Mouse (Mus musculus): Measurements from ENCODE around the gene Hepacam.

Gene Hepacam

GRCm38 (mm10) chr9:37384284-37385182 lies 17.4 kb downstream of the Hepacam start:
- DNase-seq: no peak

- DNase-seq: no peak
Observed at GRCm38 (mm10) chr9:37390891-37391290, 23.7 kb downstream of the Hepacam start.

DNA sequence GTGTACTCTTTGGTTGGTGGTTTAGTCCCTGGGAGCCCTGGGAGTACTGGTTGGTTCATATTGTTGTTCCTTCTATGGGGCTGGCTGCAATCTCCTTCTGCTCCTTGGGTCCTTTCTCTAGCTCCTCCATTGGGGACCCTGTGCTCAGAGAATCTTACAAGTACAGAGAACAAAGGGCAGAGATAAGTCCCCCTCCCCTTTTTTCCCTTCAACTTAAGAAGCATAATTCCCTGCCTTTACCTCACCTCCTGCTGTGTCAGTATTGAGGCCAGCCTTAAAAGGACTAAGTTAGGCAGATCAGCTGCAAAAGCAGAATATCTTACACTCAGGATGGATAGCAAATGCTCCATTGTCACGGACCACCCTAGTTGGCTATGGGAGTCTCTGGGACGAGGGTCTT lies 24.9 kb downstream of the Hepacam start:
- DNase-seq: no peak

DNA sequence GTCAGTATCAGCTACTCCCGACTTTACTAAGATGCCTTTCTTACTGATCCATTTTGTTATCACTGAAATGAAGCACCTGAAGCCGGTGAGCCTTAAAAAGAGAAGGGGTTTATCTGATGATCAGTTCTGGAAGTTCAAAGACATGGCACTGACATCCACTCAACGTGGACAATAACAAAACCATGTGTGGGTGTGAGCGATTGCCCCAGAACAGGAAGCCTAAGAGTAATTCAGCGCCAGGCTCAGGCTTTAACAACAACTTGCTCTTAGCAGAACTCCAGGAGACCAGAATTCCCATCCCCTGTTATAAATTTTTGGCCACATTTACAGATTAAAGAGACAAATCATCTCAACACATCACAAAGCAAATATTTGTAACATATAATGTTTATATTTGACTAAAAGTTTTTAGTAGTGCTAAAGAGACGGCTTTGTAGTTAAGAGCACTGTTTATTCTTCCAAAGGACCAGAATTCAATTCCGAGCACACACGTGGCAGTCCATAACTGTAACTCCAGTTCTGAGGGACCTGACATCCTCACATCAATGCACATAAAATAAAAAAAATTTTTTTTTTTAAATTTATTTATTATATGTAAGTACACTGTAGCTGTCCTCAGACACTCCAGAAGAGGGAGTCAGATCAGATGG lies 26.5 kb downstream of the Hepacam start:
- DNase-seq: no peak

DNA sequence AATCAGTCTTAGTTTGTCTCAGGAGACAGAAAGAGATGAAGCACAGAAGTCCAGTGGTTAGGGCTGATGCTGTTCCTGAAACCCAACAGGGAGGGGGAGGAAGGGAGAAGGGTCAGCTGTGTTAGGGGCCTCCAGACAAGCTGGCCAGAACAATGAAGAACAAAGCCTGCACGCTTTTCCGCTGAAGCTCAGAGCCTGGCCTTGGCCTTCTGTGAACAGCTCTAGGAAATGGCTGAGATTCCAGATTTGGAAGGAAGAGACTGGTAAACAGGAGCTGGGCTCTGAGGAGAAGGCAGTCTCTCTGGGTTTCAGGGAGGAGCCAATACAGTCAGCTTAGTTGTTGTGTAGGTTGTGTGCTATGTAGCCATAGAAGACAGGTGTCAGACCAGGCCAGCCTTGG lies 33.4 kb downstream of the Hepacam start:
- DNase-seq: no peak

GRCm38 (mm10) chr9:37401802-37402201 lies 34.7 kb downstream of the Hepacam start, which contains the start of gene Robo4:
Gene Robo4 (plus strand): TSS chr9:37401897.
- DNase-seq: no peak

DNA sequence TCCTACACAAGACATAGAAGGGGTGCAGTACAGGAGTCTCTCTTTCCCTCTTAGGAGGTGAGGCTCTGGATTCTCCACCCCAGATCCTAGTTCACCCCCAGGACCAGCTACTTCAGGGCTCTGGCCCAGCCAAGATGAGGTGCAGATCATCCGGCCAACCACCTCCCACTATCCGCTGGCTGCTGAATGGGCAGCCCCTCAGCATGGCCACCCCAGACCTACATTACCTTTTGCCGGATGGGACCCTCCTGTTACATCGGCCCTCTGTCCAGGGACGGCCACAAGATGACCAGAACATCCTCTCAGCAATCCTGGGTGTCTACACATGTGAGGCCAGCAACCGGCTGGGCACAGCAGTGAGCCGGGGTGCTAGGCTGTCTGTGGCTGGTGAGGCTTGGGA lies 35.4 kb downstream of the Hepacam start:
- DNase-seq: no peak

- DNase-seq: no peak
Observed at GRCm38 (mm10) chr9:37403011-37403410, 35.9 kb downstream of the Hepacam start.

GRCm38 (mm10) chr9:37406372-37406771 lies 39.2 kb downstream of the Hepacam start:
- DNase-seq: peak; percentile 27 to 36

- DNase-seq: no peak
Observed at GRCm38 (mm10) chr9:37407850-37408502, 40.8 kb downstream of the Hepacam start.

GRCm38 (mm10) chr9:37409698-37410445 lies 42.7 kb downstream of the Hepacam start:
- no peak for DNase-seq

DNA sequence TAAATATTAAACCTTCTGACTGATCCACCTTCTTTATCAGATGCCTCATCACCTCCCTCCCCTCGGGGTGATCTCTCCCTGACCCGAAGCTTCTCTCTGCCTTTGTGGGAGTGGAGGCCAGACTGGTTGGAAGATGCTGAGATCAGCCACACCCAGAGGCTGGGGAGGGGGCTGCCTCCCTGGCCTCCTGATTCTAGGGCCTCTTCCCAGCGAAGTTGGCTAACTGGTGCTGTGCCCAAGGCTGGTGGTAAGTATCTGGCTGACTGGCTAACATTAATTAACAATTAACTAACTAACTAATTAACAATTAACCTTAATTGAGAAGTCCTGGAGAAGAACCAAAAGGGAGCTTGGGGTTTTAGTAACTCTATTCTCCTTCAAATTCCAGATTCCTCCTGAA lies 45.8 kb downstream of the Hepacam start:
- DNase-seq: no peak

DNA sequence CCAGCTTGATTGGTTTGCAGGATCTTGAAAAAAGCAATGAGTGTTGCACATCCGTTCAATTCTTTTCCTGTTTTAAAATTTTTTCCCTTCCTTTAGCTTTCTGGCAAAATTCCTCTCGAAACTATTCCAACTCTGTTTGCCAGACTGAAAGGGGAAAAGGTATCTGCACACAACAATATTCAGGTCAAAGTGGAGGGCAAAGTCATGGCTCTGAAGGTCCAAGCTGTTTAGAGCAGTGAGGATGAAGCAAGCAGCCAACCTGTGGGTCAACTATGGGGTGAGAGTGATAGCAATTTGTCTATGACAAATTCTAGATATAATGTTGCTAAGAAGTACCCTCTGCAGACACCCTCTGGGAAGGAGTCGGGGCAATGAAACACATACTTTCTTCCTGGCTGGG lies 47.5 kb downstream of the Hepacam start:
- no peak for DNase-seq

- peak; percentile 29 to 36 for DNase-seq
Observed at GRCm38 (mm10) chr9:37418791-37419190, 51.6 kb downstream of the Hepacam start.

- peak; percentile 67 to 68 for DNase-seq
Observed at GRCm38 (mm10) chr9:37420676-37421075, 53.5 kb downstream of the Hepacam start.

DNA sequence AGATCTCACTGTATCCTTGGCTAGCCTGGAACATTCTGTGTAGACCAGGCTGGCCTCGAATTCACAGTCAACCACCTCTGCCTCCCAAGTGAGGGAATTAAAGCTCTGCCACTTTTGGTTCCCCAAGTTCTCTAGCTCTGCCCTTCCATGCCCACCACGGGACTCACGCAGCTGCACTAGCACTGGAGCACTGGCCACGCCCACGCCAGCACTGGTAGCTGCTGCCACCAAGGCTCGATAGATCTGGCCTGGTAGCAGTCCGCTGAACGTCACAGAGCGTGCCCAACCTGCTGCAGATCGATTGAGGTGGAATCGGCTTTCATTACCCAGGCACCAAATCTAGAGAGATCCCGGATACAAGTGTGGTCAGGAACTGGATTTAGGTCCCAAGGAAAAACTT lies 54.1 kb downstream of the Hepacam start:
- no peak for DNase-seq

- no peak for DNase-seq
Observed at GRCm38 (mm10) chr9:37429326-37429725, 62.2 kb downstream of the Hepacam start.

GRCm38 (mm10) chr9:37430582-37430981 lies 63.4 kb downstream of the Hepacam start:
- peak; percentile 82 to 87 for DNase-seq

GRCm38 (mm10) chr9:37432026-37432666 lies 65.0 kb downstream of the Hepacam start:
- no peak for DNase-seq

DNA sequence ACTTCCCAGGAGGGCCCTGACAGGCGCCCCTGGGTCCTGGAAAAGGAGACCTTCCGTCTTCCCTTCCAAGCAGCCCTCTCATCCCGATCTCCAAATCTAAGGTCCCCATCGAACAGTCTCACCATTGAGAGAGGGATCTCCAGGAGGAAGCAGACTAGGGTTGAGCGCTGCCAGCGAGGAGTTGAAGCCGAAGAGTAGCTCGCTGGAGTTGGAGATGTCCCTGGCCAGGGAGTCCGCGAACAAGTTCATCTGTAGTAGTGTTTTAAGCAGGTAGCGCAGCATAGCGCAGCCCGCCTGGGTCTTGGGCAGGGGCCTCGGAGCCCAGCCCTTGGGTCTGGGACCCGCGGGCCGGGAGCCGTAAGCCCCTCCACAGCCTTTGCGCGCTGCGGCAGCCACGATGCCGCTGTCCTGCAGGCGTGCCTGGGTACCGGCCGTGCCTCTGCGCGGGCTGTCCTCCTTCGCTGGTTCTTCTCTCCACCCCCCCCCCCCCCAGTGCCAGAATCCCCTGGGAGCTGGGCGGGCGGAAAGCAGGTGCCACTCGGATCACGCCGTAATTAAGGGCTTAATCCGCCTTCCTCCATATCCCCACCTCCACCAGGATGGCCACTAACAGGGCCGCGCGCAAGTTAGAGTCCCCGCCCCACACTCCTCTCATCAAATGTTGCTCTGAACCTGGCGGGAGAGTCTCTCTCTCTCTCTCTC lies 65.7 kb downstream of the Hepacam start, which contains the start of gene Robo3:
TSS of gene Robo3 (minus strand) at position 527 of the 702 bp plus-strand sequence.
- no peak for DNase-seq

DNA sequence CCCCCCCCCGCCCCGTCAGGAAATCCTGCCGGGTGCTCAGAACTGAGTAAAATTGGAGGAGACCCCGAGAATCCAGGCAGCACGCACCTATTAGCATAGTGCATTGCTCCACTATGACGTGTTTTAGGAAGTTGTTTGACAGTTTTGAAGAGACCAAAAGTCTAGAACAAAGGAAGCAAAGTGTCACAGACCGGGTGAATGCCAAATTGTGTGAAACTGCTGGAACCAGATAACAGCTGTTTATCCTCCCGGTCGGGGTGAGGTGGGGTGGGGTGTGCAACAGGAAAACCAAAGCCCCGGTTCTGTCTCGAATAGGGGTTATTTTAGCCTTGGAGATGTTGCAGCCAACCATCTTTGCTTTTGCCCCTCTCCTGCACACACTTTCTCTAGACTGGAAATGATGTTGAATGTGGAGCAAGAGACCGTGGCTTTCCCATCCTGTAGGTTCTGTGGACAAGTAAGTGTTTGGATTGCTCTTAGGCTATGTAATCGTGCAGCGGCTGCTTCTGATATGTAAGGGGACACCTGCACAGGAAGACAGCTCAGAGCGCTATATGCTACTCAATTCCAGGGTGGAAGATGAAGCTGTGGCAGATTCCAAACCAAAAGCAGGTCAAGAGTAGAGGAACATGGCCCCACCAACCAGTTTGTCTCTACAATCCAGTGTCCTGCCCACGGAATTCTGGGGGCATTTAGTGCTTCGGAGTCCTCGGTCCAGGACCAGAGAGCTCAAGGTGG lies 66.8 kb downstream of the Hepacam start:
- DNase-seq: no peak
